Mouse (Mus musculus) heart, postnatal 0 days (tissue): ENCODE data around the gene Olfr690. TPM values are rescaled to one million over a fixed set of nuclear protein-coding genes. Genes with fewer than 3 reads are reported as not detected.

ENCODE experiments used
- ATAC-seq: fragments of 200-750 bp; cut with Nextera tagmentation; 2 replicates; pipeline ENCODE4 v1.8.0; 2017; ENCODE audit warnings: low read depth, moderate number of reproducible peaks, moderate library complexity; ENCODE audit not compliant: insufficient read depth
- DNase-seq: peaks from one replicate; pipeline ENCODE4 v3.0.0-alpha.2; 2016; ENCODE audit warnings: low spot score
- H3K27ac ChIP-seq: fragments of 300-500 bp; sonication (generic); 2 replicates; pipeline ENCODE4 v1.5.1; 2014; ENCODE audit warnings: low read depth, mild to moderate bottlenecking
- H3K27me3 ChIP-seq: fragments of 300-500 bp; sonication (generic); 2 replicates; pipeline ENCODE4 v1.6.1; 2014; ENCODE audit warnings: low read length, mixed read lengths; ENCODE audit not compliant: control insufficient read depth, insufficient read depth
- H3K36me3 ChIP-seq: fragments of 300-500 bp; sonication (generic); replicated peaks from 2 replicates; pipeline ENCODE4 v1.6.1; 2014; ENCODE audit warnings: low read length, mixed read lengths; ENCODE audit not compliant: control insufficient read depth, insufficient read depth
- H3K4me1 ChIP-seq: fragments of 300-500 bp; sonication (generic); 2 replicates; pipeline ENCODE4 v1.6.1; 2014; ENCODE audit warnings: antibody characterized with exemption; ENCODE audit not compliant: control insufficient read depth, insufficient read depth
- H3K4me2 ChIP-seq: fragments of 300-500 bp; sonication (generic); 2 replicates; pipeline ENCODE4 v1.6.1; 2014; ENCODE audit warnings: low read depth, mild to moderate bottlenecking, low read length, moderate library complexity
- H3K4me3 ChIP-seq: fragments of 300-500 bp; sonication (generic); 2 replicates; pipeline ENCODE4 v1.5.1; 2014; ENCODE audit warnings: low read depth, low read length
- H3K9ac ChIP-seq: fragments of 300-500 bp; sonication (generic); replicated peaks from 2 replicates; pipeline ENCODE4 v1.6.1; 2014; ENCODE audit warnings: low read depth, low read length, mixed read lengths
- H3K9me3 ChIP-seq: fragments of 300-500 bp; sonication (generic); replicated peaks from 2 replicates; pipeline ENCODE4 v1.6.1; 2016; ENCODE audit warnings: low read length; ENCODE audit not compliant: control insufficient read depth
- CTCF ChIP-seq: IDR thresholded peaks from 2 replicates; pipeline ENCODE4 v1.5.1; 2016; ENCODE audit warnings: antibody characterized with exemption, control low read depth, low read depth
- EP300 ChIP-seq: IDR thresholded peaks from 2 replicates; pipeline ENCODE4 v1.6.1; 2016; ENCODE audit warnings: antibody characterized with exemption, low read depth
- WGBS: fragments of 180-500 bp; shearing (Covaris S2); extraction: QIAGEN DNeasy Blood & Tissue Kit; methylation state at CpG from one replicate; pipeline ENCODE4 v1.1.7; 2014; 5-methylcytosine and 5-hydroxymethylcytosine counted together
- polyA plus RNA-seq: library from polyadenylated mRNA; unstranded; fragments of >200 nt; fragmentation: Nextera tagmentation; extraction: Ambion mirVana; gene quantifications from 2 replicates; pipeline ENCODE4 v1.2.1, GENCODE M21; 2015
- total RNA-seq: library from RNA; depleted of rRNA; stranded (reverse); fragments of >200 nt; gene quantifications from 2 replicates; pipeline ENCODE4 v1.2.3, GENCODE M21; 2014; ENCODE audit warnings: low replicate concordance; rRNA removed

Gene Olfr690
- total and polyA plus RNA-seq, 2 experiments from 2014 or later, result not detected

DNA sequence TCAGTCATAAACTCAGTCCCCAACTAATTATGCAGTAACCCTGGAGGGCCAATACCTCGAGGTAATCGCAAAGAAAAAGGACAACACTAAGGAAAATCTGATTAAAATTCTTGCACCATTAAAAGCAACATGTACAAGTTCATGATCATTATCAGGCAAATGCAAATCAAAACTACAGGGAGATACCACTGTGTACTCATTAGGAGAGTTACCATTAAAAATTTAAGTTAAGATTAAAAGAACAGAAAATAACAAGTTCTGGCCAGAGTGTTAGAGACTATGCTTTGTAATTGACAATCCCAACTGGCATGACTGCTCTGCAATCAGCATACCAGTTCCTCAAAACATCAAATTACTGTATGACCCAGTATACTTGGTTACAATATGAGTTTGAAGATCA lies 8.8 kb upstream of the Olfr690 start:
- Histone ChIP-seq H3K4me1 (no peaks in the 10 kb centered on the region), H3K4me3 (no peak overlapping the region), H3K36me3 (no peaks in the 10 kb centered on the region), H3K9ac (no peak overlapping the region), H3K4me2 (no peak overlapping the region), H3K27me3 (no peaks in the 10 kb centered on the region), H3K27ac (no peak overlapping the region), H3K9me3 (no peaks in the 10 kb centered on the region)
- TF ChIP-seq EP300 (no peak), CTCF (no peak)
- WGBS, result 76% methylated on average over 2 of the region's 2 CpGs
- ATAC-seq, result no peak
- DNase-seq, result no peak

- Histone ChIP-seq H3K4me3 (no peak within 1 kb of the TSS), H3K27ac (no peak within 1 kb of the TSS), H3K4me2 (no peak within 1 kb of the TSS), H3K9me3 (no peaks in the 10 kb centered on the region), H3K4me1 (no peaks in the 10 kb centered on the region), H3K36me3 (no peaks in the 10 kb centered on the region), H3K27me3 (no peaks in the 10 kb centered on the region), H3K9ac (no peak within 1 kb of the TSS)
- no peak for ATAC-seq
- 39% methylated on average over 1 of the region's 1 CpGs for WGBS
- DNase-seq, result no peak
- TF ChIP-seq EP300 (no peak), CTCF (no peak)
Observed at GRCm38 (mm10) chr7:105342170-105342569, 8.3 kb upstream of the Olfr690 start, which contains the start of gene Olfr691. Olfr691 (minus strand) TSS chr7:105342270.

- Histone ChIP-seq H3K9ac (no peak overlapping the region), H3K9me3 (no peaks in the 10 kb centered on the region), H3K4me1 (no peaks in the 10 kb centered on the region), H3K4me2 (no peak overlapping the region), H3K27ac (no peak overlapping the region), H3K27me3 (no peaks in the 10 kb centered on the region), H3K36me3 (no peaks in the 10 kb centered on the region), H3K4me3 (no peak overlapping the region)
- no peak for TF ChIP-seq EP300
- no peak for TF ChIP-seq CTCF
- DNase-seq (no peak), ATAC-seq (no peak)
- WGBS, result 54% methylated on average over 2 of the region's 2 CpGs
Observed at GRCm38 (mm10) chr7:105325302-105325701, 8.6 kb downstream of the Olfr690 start.

DNA sequence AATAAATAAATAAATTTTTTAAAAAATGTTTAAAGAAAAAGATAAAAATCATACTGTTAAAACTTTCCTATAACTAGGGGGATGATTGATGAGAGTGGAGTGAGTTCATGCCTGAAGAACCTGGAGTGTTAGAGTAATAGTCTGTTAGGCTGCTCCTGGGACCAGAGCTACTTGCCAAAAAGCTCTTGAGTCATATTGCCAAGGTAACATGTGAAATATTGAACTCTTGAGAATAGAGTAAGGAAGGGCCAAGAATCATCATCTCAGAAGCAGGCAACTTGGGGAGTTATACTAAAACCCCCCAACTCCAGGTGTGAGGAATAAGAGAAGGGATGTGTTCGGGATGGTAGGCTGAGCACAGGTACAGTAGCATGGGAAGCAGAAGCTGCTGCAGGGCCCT lies 23.0 kb downstream of the Olfr690 start, which contains the start of gene Olfr689:
TSS of gene Olfr689 (plus strand) at position 301 of the 400 bp plus-strand sequence.
- no peak within 1 kb of the TSS for H3K9ac ChIP-seq
- DNase-seq (no peak), ATAC-seq (no peak)
- no peak within 1 kb of the TSS for H3K27ac ChIP-seq
- H3K4me3 ChIP-seq, result no peak within 1 kb of the TSS
- no peaks in the 10 kb centered on the region for H3K9me3 ChIP-seq
- 61% methylated on average over 1 of the region's 1 CpGs for WGBS
- no peak within 1 kb of the TSS for H3K4me2 ChIP-seq
- H3K4me1 ChIP-seq, result no peaks in the 10 kb centered on the region
- no peaks in the 10 kb centered on the region for H3K36me3 ChIP-seq
- H3K27me3 ChIP-seq, result no peaks in the 10 kb centered on the region
- TF ChIP-seq EP300, result no peak
- TF ChIP-seq CTCF, result no peak

GRCm38 (mm10) chr7:105290051-105290450 lies 43.9 kb downstream of the Olfr690 start:
- TF ChIP-seq CTCF, result no peak
- TF ChIP-seq EP300, result no peak
- Histone ChIP-seq H3K4me3 (no peak overlapping the region), H3K36me3 (no peaks in the 10 kb centered on the region), H3K27me3 (no peaks in the 10 kb centered on the region), H3K4me1 (no peaks in the 10 kb centered on the region), H3K9me3 (no peaks in the 10 kb centered on the region), H3K27ac (no peak overlapping the region), H3K4me2 (no peak overlapping the region), H3K9ac (no peak overlapping the region)
- DNase-seq, result no peak
- ATAC-seq, result no peak

DNA sequence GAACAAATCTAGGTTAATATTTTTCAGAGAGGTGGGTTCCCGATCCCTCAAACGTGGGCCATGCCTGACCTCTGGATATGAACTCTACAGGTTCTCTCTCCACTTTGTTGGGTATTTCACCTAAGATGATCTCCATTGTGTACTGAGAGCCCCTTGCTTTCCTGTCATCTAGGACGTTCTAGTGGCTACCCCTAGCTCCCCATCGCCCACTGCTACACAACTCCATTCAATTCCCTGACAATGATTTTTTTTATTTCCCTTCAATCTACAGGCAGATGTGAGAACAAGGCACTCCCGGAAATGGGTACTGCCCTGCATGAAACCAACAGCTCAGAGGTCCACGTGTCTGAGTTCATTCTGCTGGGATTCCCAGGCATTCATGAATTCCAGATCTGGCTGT lies 46.1 kb downstream of the Olfr690 start, which contains the start of gene Olfr688:
TSS of gene Olfr688 (plus strand) at position 301 of the 400 bp plus-strand sequence.
- WGBS, result 74% methylated on average over 6 of the region's 6 CpGs
- DNase-seq, result no peak

More for the DNA sequence above, 46.1 kb downstream of the Olfr690 start, which contains the start of gene Olfr688:
- no peaks in the 10 kb centered on the region for H3K27me3 ChIP-seq
- TF ChIP-seq CTCF (no peak), EP300 (no peak)
- H3K9ac ChIP-seq, result no peak within 1 kb of the TSS
- H3K36me3 ChIP-seq, result no peaks in the 10 kb centered on the region
- H3K9me3 ChIP-seq, result no peaks in the 10 kb centered on the region
- no peak within 1 kb of the TSS for H3K4me2 ChIP-seq
- no peak within 1 kb of the TSS for H3K4me3 ChIP-seq
- no peaks in the 10 kb centered on the region for H3K4me1 ChIP-seq
- H3K27ac ChIP-seq, result no peak within 1 kb of the TSS
- ATAC-seq, result no peak

Other genes with a start within 250 kb of the Olfr690 start
- gene Olfr680-ps1, start 241.3 kb downstream of the Olfr690 start, total RNA-seq, result not detected in 2 replicates
- gene Olfr680-ps1, start 241.3 kb downstream of the Olfr690 start, polyA plus RNA-seq, result not detected in 2 replicates
- not detected in 2 replicates for gene Olfr681, start 217.3 kb downstream of the Olfr690 start, total RNA-seq
- gene Olfr681, start 217.3 kb downstream of the Olfr690 start, polyA plus RNA-seq, result not detected in 2 replicates
- gene Olfr683, start 187.1 kb downstream of the Olfr690 start, total RNA-seq, result not detected in 2 replicates
- gene Olfr683, start 187.1 kb downstream of the Olfr690 start, polyA plus RNA-seq, result not detected in 2 replicates
- not detected in 2 replicates for gene Olfr684, start 170.5 kb downstream of the Olfr690 start, total RNA-seq
- gene Olfr684, start 170.5 kb downstream of the Olfr690 start, polyA plus RNA-seq, result not detected in 2 replicates
- gene Olfr685, start 148.1 kb downstream of the Olfr690 start, total RNA-seq, result not detected in 2 replicates
- gene Olfr685, start 148.1 kb downstream of the Olfr690 start, polyA plus RNA-seq, result not detected in 2 replicates
- not detected in 2 replicates for gene Olfr686, start 126.6 kb downstream of the Olfr690 start, total RNA-seq
- not detected in 2 replicates for gene Olfr686, start 126.6 kb downstream of the Olfr690 start, polyA plus RNA-seq
- gene Olfr688, start 46.0 kb downstream of the Olfr690 start, total RNA-seq, result not detected in 2 replicates
- gene Olfr688, start 46.0 kb downstream of the Olfr690 start, polyA plus RNA-seq, result not detected in 2 replicates
- not detected in 2 replicates for gene Olfr689, start 22.9 kb downstream of the Olfr690 start, total RNA-seq
- gene Olfr689, start 22.9 kb downstream of the Olfr690 start, polyA plus RNA-seq, result not detected in 2 replicates
- gene Olfr691, start 8.2 kb upstream of the Olfr690 start, total RNA-seq, result 1.0 TPM in 1 of 2 replicates, not detected in the other
- gene Olfr691, start 8.2 kb upstream of the Olfr690 start, polyA plus RNA-seq, result not detected in 2 replicates
- not detected in 2 replicates for gene Olfr692, start 34.1 kb upstream of the Olfr690 start, total RNA-seq
- not detected in 2 replicates for gene Olfr692, start 34.1 kb upstream of the Olfr690 start, polyA plus RNA-seq
- not detected in 2 replicates for gene Gm5901, start 40.9 kb upstream of the Olfr690 start, total RNA-seq
- gene Gm5901, start 40.9 kb upstream of the Olfr690 start, polyA plus RNA-seq, result not detected in 2 replicates
- gene Fam160a2, start 66.0 kb upstream of the Olfr690 start, total RNA-seq, result 19.0 and 33.2 TPM in 2 replicates
- 19.6 and 19.7 TPM in 2 replicates for gene Fam160a2, start 66.0 kb upstream of the Olfr690 start, polyA plus RNA-seq
- gene Cnga4, start 70.5 kb upstream of the Olfr690 start, total RNA-seq, result not detected in 2 replicates
- not detected in 2 replicates for gene Cnga4, start 70.5 kb upstream of the Olfr690 start, polyA plus RNA-seq
- gene Cckbr, start 91.6 kb upstream of the Olfr690 start, total RNA-seq, result not detected in 2 replicates
- gene Cckbr, start 91.6 kb upstream of the Olfr690 start, polyA plus RNA-seq, result not detected in 2 replicates
- 75.4 and 84.2 TPM in 2 replicates for gene Cavin3, start 148.2 kb upstream of the Olfr690 start, total RNA-seq
- 78.6 and 79.9 TPM in 2 replicates for gene Cavin3, start 148.2 kb upstream of the Olfr690 start, polyA plus RNA-seq
- gene Smpd1, start 220.3 kb upstream of the Olfr690 start, total RNA-seq, result 159 and 173 TPM in 2 replicates
- gene Smpd1, start 220.3 kb upstream of the Olfr690 start, polyA plus RNA-seq, result 81.0 and 85.3 TPM in 2 replicates
- 48.0 and 170 TPM in 2 replicates for gene Apbb1, start 247.5 kb upstream of the Olfr690 start, total RNA-seq
- 67.3 and 69.7 TPM in 2 replicates for gene Apbb1, start 247.5 kb upstream of the Olfr690 start, polyA plus RNA-seq